Mouse (Mus musculus): Measurements from ENCODE around the gene C87414.
"Not testable (repeated sequence)": the region's sequence is repeated elsewhere in the genome, so short reads cannot be mapped to it uniquely, and the experiment has no call there.

C87414 gene

DNA sequence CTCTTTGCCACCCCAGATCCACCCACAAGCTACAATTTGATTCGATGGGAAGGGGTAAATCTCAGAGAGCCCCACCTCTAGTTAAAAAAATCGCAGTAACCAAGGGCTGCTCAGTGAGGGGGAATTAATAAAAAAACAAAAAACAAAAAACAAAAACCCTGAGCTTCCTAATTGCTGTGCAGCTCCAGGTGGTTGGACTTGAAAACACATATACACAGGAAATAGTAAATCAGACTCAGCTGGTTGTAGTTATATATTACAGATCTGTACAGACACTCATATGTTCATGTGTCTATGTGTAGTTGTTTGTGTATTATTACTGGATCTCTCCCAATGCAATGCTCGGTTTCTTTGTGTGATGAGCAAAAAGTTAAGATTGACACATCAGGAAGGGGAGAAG is at the start of gene C87414:
C87414 (minus strand) TSS at position 101 of the 400 bp plus-strand sequence.
- ATAC-seq (ENCODE audit: low TSS enrichment) = not testable (repeated sequence)

DNA sequence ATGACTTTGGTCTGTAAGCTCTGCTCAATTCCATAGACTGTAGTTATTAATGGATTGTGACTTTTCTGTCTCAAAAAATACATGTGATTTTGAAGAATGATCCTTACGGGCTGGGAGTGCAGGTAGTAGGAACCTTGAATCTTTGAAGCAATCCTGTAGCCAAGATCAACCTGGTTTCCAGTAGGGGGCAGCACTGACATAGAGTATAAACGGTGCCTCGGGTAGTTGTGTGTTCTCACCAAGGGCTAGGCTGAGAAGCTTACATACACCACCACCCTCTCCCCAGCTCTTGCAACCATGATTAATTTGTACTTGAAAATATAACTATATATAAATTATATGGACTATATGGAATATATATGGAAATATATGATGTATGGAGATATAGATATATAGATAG is 13.3 kb upstream of the C87414 start:
- not testable (repeated sequence) for ATAC-seq (ENCODE audit: low TSS enrichment)
